Comparison of ENCODE assay signal across 9 mouse cellular contexts in genomic region chr7:142496800-142497199, GRCm38 (mm10). TPM values are rescaled to one million over a fixed set of nuclear protein-coding genes. Genes with fewer than 3 reads are reported as not detected.
DNase-seq lines count a peak whose midpoint lies in the region; ATAC-seq and TF ChIP-seq lines count a peak whose summit lies in the region.
"Had no signal": no experiment of that assay in that cellular context is flagged by ENCODE, and none has a peak within 500 bp of the region (broad histone marks: within the 10 kb centered on the region; RNA-seq: fewer than 3 reads in every experiment).

No protein-coding gene starts in this region.

- H3K27me3 ChIP-seq in intestine, postnatal 0 days (replicated peaks; ENCODE audit: control insufficient read depth, insufficient read depth, low read length) = no peaks in the 10 kb centered on the region
- no peaks in the 10 kb centered on the region for H3K27me3 ChIP-seq in intestine, embryonic 16.5 days (replicated peaks; ENCODE audit: control insufficient read depth, insufficient read depth, low read length)

- no peaks in the 10 kb centered on the region for H3K9me3 ChIP-seq in intestine, postnatal 0 days (ENCODE audit: control insufficient read depth)
- H3K9me3 ChIP-seq in intestine, embryonic 16.5 days (ENCODE audit: control insufficient read depth, low read length) = no peaks in the 10 kb centered on the region

- TF ChIP-seq CTCF in intestine, postnatal 0 days (IDR thresholded peaks at IDR 0.05; ENCODE audit: low read depth) = peak; percentile 59

- 87% methylated on average over 5 of the region's 5 CpGs for WGBS in intestine, postnatal 0 days
- WGBS in intestine, embryonic 16.5 days = 91% methylated on average over 5 of the region's 5 CpGs

- no peak for ATAC-seq in intestine, postnatal 0 days
- no peak for ATAC-seq in intestine, embryonic 16.5 days
- ATAC-seq in CD4-positive, CD25-positive, alpha-beta regulatory T cell, adult 4 months = peak; percentile 48
- peak; percentile 39 for ATAC-seq in inflammation-experienced regulatory T-cells, adult 6 months

- no peak overlapping the region for H3K9ac ChIP-seq in intestine, postnatal 0 days (ENCODE audit: low read depth, low read length)
- H3K9ac ChIP-seq in intestine, embryonic 16.5 days (ENCODE audit: low read depth, low read length) = no peak overlapping the region

- DNase-seq in A20 (ENCODE audit: low read depth, low spot score) = peak; percentile 30
- DNase-seq in testis, postnatal 10 days (ENCODE audit: low spot score) = no peak
- no peak for DNase-seq in ovary, postnatal 14 days (ENCODE audit: low spot score)
- DNase-seq: adrenal gland, postnatal 36 days; kidney, adult 9 months had no signal

- no peak overlapping the region for H3K4me3 ChIP-seq in intestine, postnatal 0 days (ENCODE audit: low read depth, low read length)
- no peak overlapping the region for H3K4me3 ChIP-seq in intestine, embryonic 16.5 days (ENCODE audit: low read length)

- H3K4me1 ChIP-seq in intestine, postnatal 0 days (replicated peaks; ENCODE audit: control insufficient read depth, insufficient read depth, low read length) = no peaks in the 10 kb centered on the region
- no peaks in the 10 kb centered on the region for H3K4me1 ChIP-seq in intestine, embryonic 16.5 days (ENCODE audit: control insufficient read depth, insufficient read depth, low read length)

- no peak overlapping the region for H3K27ac ChIP-seq in intestine, postnatal 0 days (ENCODE audit: low read depth, low read length)
- no peak overlapping the region for H3K27ac ChIP-seq in intestine, embryonic 16.5 days (ENCODE audit: low read length)

- no peak overlapping the region for H3K4me2 ChIP-seq in intestine, postnatal 0 days (replicated peaks; ENCODE audit: low read depth)
- H3K4me2 ChIP-seq in intestine, embryonic 16.5 days (ENCODE audit: low read depth, low read length) = no peak overlapping the region

- no peaks in the 10 kb centered on the region for H3K36me3 ChIP-seq in intestine, postnatal 0 days (ENCODE audit: control insufficient read depth, insufficient read depth)
- H3K36me3 ChIP-seq in intestine, embryonic 16.5 days (ENCODE audit: control insufficient read depth, insufficient read depth, low read length) = peaks cover 5% of the 10 kb centered on the region; the same call in 1 of the 2 replicates

RNA-seq across cellular contexts. Expression of gene Tnnt3, which starts 1.8 kb away (rescaled TPM):
- polyA plus RNA-seq in intestine, postnatal 0 days (2015; fragmentation: Nextera tagmentation; extraction: Ambion mirVana) = 3.0 TPM in 2 replicates
- polyA plus RNA-seq in intestine, embryonic 16.5 days (2015; fragmentation: Nextera tagmentation; extraction: Ambion mirVana) = 2.1 and 3.2 TPM in 2 replicates
- polyA plus RNA-seq in CD4-positive, CD25-positive, alpha-beta regulatory T cell, adult 4 months (2017; shearing (Covaris generic)) = 1 to 10 TPM; 2.5 to 5.7 TPM
- polyA plus RNA-seq in inflammation-experienced regulatory T-cells, adult 6 months (2017; shearing (Covaris generic)) = 1 to 10 TPM; 2.5 to 3.8 (median 2.8) TPM

RNA-seq across cellular contexts. Expression of gene Mrpl23, which starts 35.7 kb away (rescaled TPM):
- 26.7 and 33.0 TPM in 2 replicates for polyA plus RNA-seq in intestine, postnatal 0 days (2015; fragmentation: Nextera tagmentation; extraction: Ambion mirVana)
- 50.3 and 58.1 TPM in 2 replicates for polyA plus RNA-seq in intestine, embryonic 16.5 days (2015; fragmentation: Nextera tagmentation; extraction: Ambion mirVana)
- polyA plus RNA-seq in CD4-positive, CD25-positive, alpha-beta regulatory T cell, adult 4 months (2017; shearing (Covaris generic)) = 1 to 10 TPM; 2.6 to 3.0 TPM
- 10 to 100 TPM in 1 of 3 experiments, 1 to 10 TPM in 1, under 1 TPM in 1; 0.26 to 24.2 (median 3.2) TPM for polyA plus RNA-seq in inflammation-experienced regulatory T-cells, adult 6 months (2017; shearing (Covaris generic))

RNA-seq across cellular contexts. Expression of gene Lsp1, which starts 36.2 kb away (rescaled TPM):
- 55.2 and 61.8 TPM in 2 replicates for polyA plus RNA-seq in intestine, postnatal 0 days (2015; fragmentation: Nextera tagmentation; extraction: Ambion mirVana)
- 125 and 134 TPM in 2 replicates for polyA plus RNA-seq in intestine, embryonic 16.5 days (2015; fragmentation: Nextera tagmentation; extraction: Ambion mirVana)
- polyA plus RNA-seq in CD4-positive, CD25-positive, alpha-beta regulatory T cell, adult 4 months (2017; shearing (Covaris generic)) = 1,000 to 10,000 TPM; 1,098 to 1,582 TPM
- polyA plus RNA-seq in inflammation-experienced regulatory T-cells, adult 6 months (2017; shearing (Covaris generic)) = 1,000 to 10,000 TPM; 1,183 to 1,943 (median 1,210) TPM

RNA-seq across cellular contexts. Expression of gene Tnni2, which starts 55.2 kb away (rescaled TPM):
- 1.9 and 2.4 TPM in 2 replicates for polyA plus RNA-seq in intestine, postnatal 0 days (2015; fragmentation: Nextera tagmentation; extraction: Ambion mirVana)
- polyA plus RNA-seq in intestine, embryonic 16.5 days (2015; fragmentation: Nextera tagmentation; extraction: Ambion mirVana) = 4.3 and 4.7 TPM in 2 replicates
- not detected for polyA plus RNA-seq in CD4-positive, CD25-positive, alpha-beta regulatory T cell, adult 4 months (2017; shearing (Covaris generic))
- polyA plus RNA-seq in inflammation-experienced regulatory T-cells, adult 6 months (2017; shearing (Covaris generic)) = not detected

Comparison
In these comparisons a context has a peak if more than half of its experiments do, and no peak if none do; other contexts are left out.
1. ATAC-seq: peak in CD4-positive, CD25-positive, alpha-beta regulatory T cell, adult 4 months (single experiment) and inflammation-experienced regulatory T-cells, adult 6 months (single experiment); none in intestine, postnatal 0 days (single experiment) and intestine, embryonic 16.5 days (single experiment).